Mouse (Mus musculus) C2C12 (cell line): Measurements from ENCODE around the gene Lmbr1l. TPM values are rescaled to one million over a fixed set of nuclear protein-coding genes. Genes with fewer than 3 reads are reported as not detected.
A peak's percentile ranks its signal among the peaks of the same experiment; 100 is the strongest.

ENCODE experiments used
- H3K27me3 ChIP-seq: one replicate; pipeline ENCODE4 v1.6.1; 2011; ENCODE audit not compliant: control insufficient read depth, insufficient read depth, insufficient read length
- H3K36me3 ChIP-seq: one replicate; pipeline ENCODE4 v1.6.1; 2011; ENCODE audit not compliant: control insufficient read depth, insufficient read depth
- H3K4me3 ChIP-seq: one replicate; pipeline ENCODE4 v1.5.1; 2011; ENCODE audit warnings: mild to moderate bottlenecking, control low read depth; ENCODE audit not compliant: poor library complexity, insufficient read depth, severe bottlenecking
- H3K79me2 ChIP-seq: one replicate; pipeline ENCODE4 v1.6.1; 2011; ENCODE audit not compliant: control insufficient read depth, insufficient read depth
- H3K79me3 ChIP-seq: one replicate; pipeline ENCODE4 v1.6.1; 2011; ENCODE audit warnings: low read depth, control low read depth
- H3ac ChIP-seq: one replicate; pipeline ENCODE3; 2011; ENCODE audit warnings: low read depth; ENCODE audit not compliant: control insufficient read depth, insufficient read length
- CEBPB ChIP-seq: IDR thresholded peaks from one replicate; pipeline ENCODE4 v1.6.1; 2011; ENCODE audit warnings: low read depth, mild to moderate bottlenecking, control low read depth, moderate library complexity
- CTCF ChIP-seq: IDR thresholded peaks from one replicate; pipeline ENCODE4 v1.5.1; 2011; ENCODE audit not compliant: control insufficient read depth, insufficient read depth, insufficient read length
- FOSL1 ChIP-seq: IDR thresholded peaks from one replicate; pipeline ENCODE4 v1.8.0; 2011; ENCODE audit warnings: mild to moderate bottlenecking, low read length; ENCODE audit not compliant: poor library complexity, insufficient read depth, severe bottlenecking
- MAX ChIP-seq: IDR thresholded peaks from one replicate; pipeline ENCODE4 v1.6.1; 2011; ENCODE audit warnings: mild to moderate bottlenecking, control low read depth
- MYOD1 ChIP-seq: IDR thresholded peaks from one replicate; pipeline ENCODE4 v1.6.1; 2011; ENCODE audit warnings: low read depth; ENCODE audit not compliant: control insufficient read depth, insufficient read length
- MYOG ChIP-seq: IDR thresholded peaks from one replicate; pipeline ENCODE4 v1.6.1; 2011; ENCODE audit not compliant: control insufficient read depth, insufficient read length; ENCODE audit errors: extremely low read depth
- USF1 ChIP-seq: IDR thresholded peaks from one replicate; pipeline ENCODE4 v1.6.1; 2011; ENCODE audit warnings: low read depth, mild to moderate bottlenecking, control low read depth, moderate library complexity
- polyA plus RNA-seq: library from polyadenylated mRNA; unstranded; fragments of >200 nt; fragmentation: generic; extraction: Trizol; gene quantifications from one replicate; pipeline ENCODE4 v1.2.1, GENCODE M21; 2012; ENCODE audit warnings: missing spikeins

Lmbr1l gene
- polyA plus RNA-seq, 1 experiment: 18.0 TPM

DNA sequence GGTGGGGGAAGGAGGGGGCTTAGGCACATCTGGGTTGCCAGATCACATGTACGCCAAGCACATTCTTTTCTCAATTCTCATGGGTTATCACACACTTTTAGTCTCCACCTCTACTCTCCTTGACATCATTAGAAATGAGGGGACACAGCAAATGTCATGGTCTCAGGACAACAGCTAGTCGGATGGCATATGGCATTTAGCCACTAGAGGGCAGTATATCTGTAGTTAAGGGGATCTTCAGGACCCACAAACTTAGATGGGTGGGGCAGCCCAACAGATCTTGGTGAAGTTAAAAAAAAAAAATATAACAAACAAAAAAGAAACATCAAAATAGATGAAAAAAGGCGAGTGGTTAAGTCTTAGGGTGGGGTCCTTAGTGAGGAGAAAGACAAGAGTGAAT lies 40.7 kb downstream of the Lmbr1l start:
- H3ac ChIP-seq: no peak overlapping the region

GRCm38 (mm10) chr15:98871916-98872888 lies 45.8 kb downstream of the Lmbr1l start:
- peaks cover 15% of the 10 kb centered on the region for H3K36me3 ChIP-seq
- peak overlapping the region; percentile 88 for H3ac ChIP-seq
- H3K27me3 ChIP-seq: no peaks in the 10 kb centered on the region
- H3K79me2 ChIP-seq: peaks cover 55% of the 10 kb centered on the region
- H3K79me3 ChIP-seq: peaks cover 45% of the 10 kb centered on the region
- TF ChIP-seq FOSL1 (peak; percentile 27), MYOD1 (no peak), USF1 (peak; percentile 29), MYOG (no peak), MAX (peak; percentile 98), CTCF (no peak), CEBPB (no peak)
- peak overlapping the region; percentile 99 for H3K4me3 ChIP-seq

More for the DNA sequence above, 40.7 kb downstream of the Lmbr1l start:
- Histone ChIP-seq H3K4me3 (no peak overlapping the region), H3K36me3 (peaks cover 23% of the 10 kb centered on the region), H3K79me2 (peaks cover 25% of the 10 kb centered on the region), H3K27me3 (no peaks in the 10 kb centered on the region), H3K79me3 (peaks cover 5% of the 10 kb centered on the region)
- TF ChIP-seq CTCF (peak; percentile 77), MAX (no peak)

- H3K4me3 ChIP-seq: peak within 1 kb of the TSS; percentile 99
- H3K79me3 ChIP-seq: peaks cover 54% of the 10 kb centered on the region
- no peak for TF ChIP-seq USF1
- no peak for TF ChIP-seq MYOD1
- no peak for TF ChIP-seq FOSL1
- TF ChIP-seq MAX: no peak
- no peak for TF ChIP-seq CEBPB
- no peak for TF ChIP-seq MYOG
- TF ChIP-seq CTCF: no peak
- peak within 1 kb of the TSS; percentile 88 for H3ac ChIP-seq
- no peaks in the 10 kb centered on the region for H3K27me3 ChIP-seq
- H3K79me2 ChIP-seq: peaks cover 64% of the 10 kb centered on the region
- H3K36me3 ChIP-seq: peaks cover 20% of the 10 kb centered on the region
Observed at GRCm38 (mm10) chr15:98871070-98871915, 46.7 kb downstream of the Lmbr1l start, which contains the start of gene Kmt2d. Kmt2d (minus strand) TSS chr15:98871204.

DNA sequence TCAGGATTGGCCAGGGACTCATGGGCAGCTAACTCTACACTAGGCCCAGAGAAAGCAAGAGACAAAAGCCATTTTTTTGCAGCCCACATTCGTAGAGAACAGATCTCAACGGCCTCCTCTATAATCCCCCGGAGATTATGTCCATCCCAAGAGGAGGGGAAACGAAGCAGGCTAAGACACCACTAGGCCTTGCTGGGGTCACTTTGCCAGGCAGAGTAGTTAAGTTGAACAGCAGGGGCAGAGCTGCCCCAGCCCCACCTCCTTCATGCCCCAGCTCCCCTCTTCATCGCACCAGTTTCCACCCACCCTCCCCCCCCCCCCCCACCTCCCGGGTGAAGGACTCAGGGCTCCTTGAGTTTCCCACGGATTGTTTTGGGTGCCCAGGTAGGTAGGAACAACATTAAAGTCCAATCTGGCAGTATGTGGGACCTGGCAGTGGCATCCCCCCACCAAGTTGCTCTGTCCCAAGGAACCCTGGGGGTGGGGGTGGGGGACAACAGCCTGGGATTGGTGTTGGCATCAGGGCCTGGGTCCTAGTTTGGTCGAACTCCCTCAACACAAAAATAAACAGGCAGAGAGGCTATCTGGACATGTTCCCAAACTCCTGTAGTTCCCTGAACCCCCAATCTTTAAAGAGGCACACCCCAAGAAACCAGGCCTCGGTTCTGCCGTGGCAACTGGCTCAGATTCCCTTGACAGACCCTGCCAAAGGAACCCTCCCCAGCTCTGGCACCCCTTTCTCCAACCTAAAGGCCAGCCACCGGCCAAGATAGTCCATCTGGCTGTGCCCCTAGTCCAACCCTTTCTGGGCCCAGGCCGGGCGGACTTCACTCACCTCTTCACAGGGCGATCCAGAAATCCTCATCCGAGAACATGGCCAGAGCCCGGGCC lies 47.6 kb downstream of the Lmbr1l start:
- Histone ChIP-seq H3K36me3 (peaks cover 27% of the 10 kb centered on the region), H3K4me3 (peak overlapping the region; percentile 99), H3K79me2 (peaks cover 73% of the 10 kb centered on the region), H3K79me3 (peaks cover 60% of the 10 kb centered on the region), H3ac (peak overlapping the region; percentile 88), H3K27me3 (no peaks in the 10 kb centered on the region)
- TF ChIP-seq CEBPB: no peak
- TF ChIP-seq MYOG: no peak
- TF ChIP-seq FOSL1: no peak
- TF ChIP-seq MYOD1: no peak
- TF ChIP-seq CTCF: no peak
- no peak for TF ChIP-seq MAX
